Mouse (Mus musculus) testis, adult 2 months (tissue): ENCODE data around the gene 4930426L09Rik.

Source experiments
- CTCF ChIP-seq: fragments of 200-500 bp; IDR thresholded peaks from 2 replicates; pipeline ENCODE4 v1.5.1; 2012; ENCODE audit warnings: low read depth, mild to moderate bottlenecking, inconsistent platforms, low read length, moderate library complexity; ENCODE audit not compliant: control insufficient read depth, insufficient read depth, insufficient replicate concordance
- POLR2A ChIP-seq: fragments of 200-500 bp; IDR thresholded peaks from 2 replicates; pipeline ENCODE4 v1.6.1; 2012; ENCODE audit warnings: low read depth, mild to moderate bottlenecking, inconsistent platforms, low read length, moderate library complexity; ENCODE audit not compliant: control insufficient read depth

DNA sequence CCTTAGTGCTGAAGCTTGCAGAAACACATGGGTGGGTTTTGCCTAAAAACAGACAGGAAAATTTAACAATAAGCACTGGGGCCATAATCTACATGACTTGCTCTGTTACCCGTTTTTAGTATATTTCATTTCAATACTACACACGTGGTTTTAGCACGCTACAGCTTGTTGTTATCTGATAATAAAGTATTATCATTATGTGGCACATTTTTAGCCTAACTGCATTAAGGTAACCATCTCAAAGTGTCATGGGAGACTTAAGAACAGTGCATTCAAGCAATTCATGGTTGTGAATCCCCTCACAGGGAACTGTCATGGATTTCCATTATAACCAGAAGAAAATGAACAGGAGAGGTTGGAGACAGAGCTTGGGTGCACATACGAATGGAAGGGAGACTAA lies 43.7 kb upstream of the 4930426L09Rik start:
- TF ChIP-seq CTCF = no peak
- no peak for TF ChIP-seq POLR2A
